Mouse (Mus musculus) forebrain, embryonic 14.5 days (tissue): Measurements from ENCODE around the gene Zcchc24. TPM values are rescaled to one million over a fixed set of nuclear protein-coding genes. Genes with fewer than 3 reads are reported as not detected.

ENCODE experiments used
- ATAC-seq: fragments of 200-750 bp; cut with Nextera tagmentation; 2 replicates; pipeline ENCODE4 v1.8.0; 2017; ENCODE audit warnings: mild to moderate bottlenecking, moderate library complexity
- DNase-seq: peaks from one replicate; pipeline ENCODE4 v3.0.0-alpha.2; 2015; ENCODE audit warnings: low spot score
- H3K27ac ChIP-seq: fragments of 300-500 bp; sonication (generic); 2 replicates; pipeline ENCODE4 v1.5.1; 2014; ENCODE audit warnings: low read depth, mild to moderate bottlenecking, control low read depth, low read length, moderate library complexity
- H3K27me3 ChIP-seq: fragments of 300-500 bp; sonication (generic); replicated peaks from 2 replicates; pipeline ENCODE4 v1.6.1; 2014; ENCODE audit warnings: low read length, control low read depth, mixed read lengths; ENCODE audit not compliant: control insufficient read depth, insufficient read depth
- H3K36me3 ChIP-seq: fragments of 300-500 bp; sonication (generic); 2 replicates; pipeline ENCODE4 v1.6.1; 2014; ENCODE audit warnings: low read length, control low read depth; ENCODE audit not compliant: control insufficient read depth, insufficient read depth
- H3K4me1 ChIP-seq: fragments of 300-500 bp; sonication (generic); 2 replicates; pipeline ENCODE4 v1.6.1; 2014; ENCODE audit warnings: antibody characterized with exemption, low read length, control low read depth; ENCODE audit not compliant: control insufficient read depth, insufficient read depth
- H3K4me2 ChIP-seq: fragments of 300-500 bp; sonication (generic); 2 replicates; pipeline ENCODE4 v1.6.1; 2014; ENCODE audit warnings: mild to moderate bottlenecking, control low read depth, low read length
- H3K4me3 ChIP-seq: fragments of 300-500 bp; sonication (generic); 2 replicates; pipeline ENCODE4 v1.5.1; 2014; ENCODE audit warnings: low read depth, low read length, control low read depth
- H3K9ac ChIP-seq: fragments of 300-500 bp; sonication (generic); 2 replicates; pipeline ENCODE4 v1.6.1; 2014; ENCODE audit warnings: mild to moderate bottlenecking, low read length, control low read depth, moderate library complexity
- H3K9me3 ChIP-seq: fragments of 300-500 bp; sonication (generic); replicated peaks from 2 replicates; pipeline ENCODE4 v1.6.1; 2016; ENCODE audit warnings: low read length, control low read depth, mixed read lengths; ENCODE audit not compliant: control insufficient read depth
- WGBS: fragments of 180-500 bp; shearing (Covaris S2); extraction: QIAGEN DNeasy Blood & Tissue Kit; methylation state at CpG from one replicate; pipeline ENCODE4 v1.1.7; 2014; 5-methylcytosine and 5-hydroxymethylcytosine counted together
- polyA plus RNA-seq: library from polyadenylated mRNA; unstranded; fragments of >200 nt; fragmentation: Nextera tagmentation; extraction: Ambion mirVana; gene quantifications from 2 replicates; pipeline ENCODE4 v1.2.1, GENCODE M21; 2014

Zcchc24 gene
- polyA plus RNA-seq, 1 experiment from 2014 or later = 8.0 TPM

GRCm38 (mm10) chr14:25708917-25709316 is 59.9 kb downstream of the Zcchc24 start:
- H3K4me1 ChIP-seq = 0 out of 2 replicates have a peak, but pooled peaks cover 3% of the 10 kb centered on the region
- ATAC-seq (no peak), DNase-seq (no peak)
- no peaks in the 10 kb centered on the region for H3K27me3 ChIP-seq
- no peak overlapping the region for H3K4me2 ChIP-seq
- no peaks in the 10 kb centered on the region for H3K9me3 ChIP-seq
- no peaks in the 10 kb centered on the region for H3K36me3 ChIP-seq
- H3K4me3 ChIP-seq = no peak overlapping the region
- 71% methylated on average over 2 of the region's 2 CpGs for WGBS
- H3K9ac ChIP-seq = no peak overlapping the region
- H3K27ac ChIP-seq = no peak overlapping the region

DNA sequence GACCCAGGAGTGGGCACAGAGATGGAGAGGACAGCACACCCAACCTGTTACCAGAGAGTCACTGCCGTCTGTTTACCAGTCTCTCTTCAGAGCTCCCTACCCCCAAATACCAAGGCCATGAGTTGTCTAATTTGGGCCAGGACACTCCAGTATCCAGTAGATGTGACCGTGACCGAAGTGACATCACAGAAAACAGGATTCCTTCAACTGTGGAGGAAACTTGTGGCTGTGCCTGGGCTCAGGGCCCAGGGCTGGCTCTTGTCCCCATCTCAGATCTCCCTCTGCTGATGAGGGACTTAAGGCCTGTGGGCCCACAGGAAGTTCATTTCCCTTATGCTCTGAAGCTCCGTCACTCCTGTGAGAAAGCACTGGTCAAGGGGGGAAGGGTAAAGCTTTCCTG is 60.4 kb downstream of the Zcchc24 start:
- no peak overlapping the region for H3K4me2 ChIP-seq
- H3K4me3 ChIP-seq = no peak overlapping the region
- 75% methylated on average over 4 of the region's 4 CpGs for WGBS

GRCm38 (mm10) chr14:25707691-25708181 is 61.1 kb downstream of the Zcchc24 start:
- ATAC-seq (no peak), DNase-seq (peak; percentile 68)
- 77% methylated on average over 5 of the region's 5 CpGs for WGBS
- H3K4me1 ChIP-seq = 0 out of 2 replicates have a peak, but pooled peaks cover 3% of the 10 kb centered on the region
- H3K27ac ChIP-seq = no peak overlapping the region; the same call in 1 of the 2 replicates
- no peaks in the 10 kb centered on the region for H3K27me3 ChIP-seq
- no peak overlapping the region for H3K4me2 ChIP-seq
- no peak overlapping the region; the same call in 1 of the 2 replicates for H3K9ac ChIP-seq
- no peak overlapping the region for H3K4me3 ChIP-seq
- no peaks in the 10 kb centered on the region for H3K36me3 ChIP-seq
- H3K9me3 ChIP-seq = no peaks in the 10 kb centered on the region

More for the DNA sequence above, 60.4 kb downstream of the Zcchc24 start:
- no peak overlapping the region for H3K27ac ChIP-seq
- no peaks in the 10 kb centered on the region for H3K36me3 ChIP-seq
- no peak for DNase-seq
- no peak for ATAC-seq
- H3K4me1 ChIP-seq = 0 out of 2 replicates have a peak, but pooled peaks cover 3% of the 10 kb centered on the region
- H3K9me3 ChIP-seq = no peaks in the 10 kb centered on the region
- H3K9ac ChIP-seq = no peak overlapping the region
- no peaks in the 10 kb centered on the region for H3K27me3 ChIP-seq

- Histone ChIP-seq H3K4me1 (no peaks in the 10 kb centered on the region), H3K9me3 (no peaks in the 10 kb centered on the region), H3K36me3 (peaks cover 34% of the 10 kb centered on the region), H3K27ac (no peak overlapping the region), H3K4me2 (no peak overlapping the region), H3K27me3 (no peaks in the 10 kb centered on the region), H3K9ac (no peak overlapping the region), H3K4me3 (no peak overlapping the region)
- ATAC-seq (no peak), DNase-seq (peak; percentile 77)
Observed at GRCm38 (mm10) chr14:25701986-25702385, 66.9 kb downstream of the Zcchc24 start.

GRCm38 (mm10) chr14:25696356-25696755 is 72.5 kb downstream of the Zcchc24 start:
- Histone ChIP-seq H3K4me1 (peaks cover 12% of the 10 kb centered on the region), H3K9me3 (no peaks in the 10 kb centered on the region), H3K27ac (no peak overlapping the region), H3K27me3 (no peaks in the 10 kb centered on the region), H3K9ac (no peak overlapping the region), H3K4me2 (no peak overlapping the region), H3K36me3 (peaks cover 43% of the 10 kb centered on the region), H3K4me3 (no peak overlapping the region)
- WGBS = 60% methylated on average over 2 of the region's 2 CpGs
- DNase-seq (no peak), ATAC-seq (no peak)

GRCm38 (mm10) chr14:25695059-25695458 is 73.8 kb downstream of the Zcchc24 start:
- Histone ChIP-seq H3K4me1 (peaks cover 12% of the 10 kb centered on the region), H3K27ac (no peak overlapping the region), H3K9me3 (no peaks in the 10 kb centered on the region), H3K36me3 (peaks cover 39% of the 10 kb centered on the region), H3K9ac (peak overlapping the region; percentile 83), H3K4me2 (peak overlapping the region; percentile 98), H3K4me3 (peak overlapping the region; percentile 88; the same call in 1 of the 2 replicates), H3K27me3 (no peaks in the 10 kb centered on the region)
- 69% methylated on average over 6 of the region's 6 CpGs for WGBS
- DNase-seq (no peak), ATAC-seq (no peak)

- peak; percentile 6; the same call in 1 of the 2 replicates for ATAC-seq
Observed at GRCm38 (mm10) chr14:25694569-25694897, 74.3 kb downstream of the Zcchc24 start.

DNA sequence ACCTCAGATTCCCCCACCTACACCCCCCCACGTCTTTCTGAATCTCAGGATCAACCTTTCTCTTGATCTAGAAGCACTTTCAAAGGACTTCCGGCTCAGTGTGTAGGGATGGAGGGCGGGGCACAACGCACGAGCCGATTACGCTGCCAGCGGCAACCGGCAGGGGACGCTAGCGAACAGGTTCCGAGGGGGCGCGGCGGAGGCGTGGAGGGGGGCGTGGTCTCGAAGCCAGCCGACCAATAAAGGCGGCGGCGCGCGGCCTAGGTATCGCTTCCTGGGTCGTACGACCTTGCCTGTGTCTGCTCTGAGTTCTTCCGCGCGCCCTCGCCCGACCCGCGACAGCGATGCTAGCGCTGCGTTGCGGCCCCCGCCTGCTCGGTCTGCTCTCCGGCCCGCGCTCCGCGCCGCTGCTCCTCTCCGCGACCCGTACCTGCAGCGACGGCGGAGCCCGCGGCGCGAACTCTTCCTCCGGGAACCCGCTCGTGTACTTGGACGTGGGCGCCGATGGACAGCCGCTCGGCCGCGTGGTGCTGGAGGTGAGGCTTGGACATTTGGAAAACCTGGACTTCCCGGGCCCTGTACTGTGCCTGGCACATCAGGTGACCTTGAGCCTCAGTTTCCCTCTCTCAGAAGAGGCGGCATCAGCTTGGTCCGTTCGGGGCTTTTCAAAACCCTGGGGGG is 74.8 kb downstream of the Zcchc24 start, which contains the start of gene Ppif:
Ppif (plus strand) TSS at position 267 of the 681 bp plus-strand sequence.
- peak within 1 kb of the TSS; percentile 88 for H3K4me3 ChIP-seq
- H3K4me1 ChIP-seq = peaks cover 12% of the 10 kb centered on the region
- no peak within 1 kb of the TSS for H3K27ac ChIP-seq
- H3K9me3 ChIP-seq = no peaks in the 10 kb centered on the region
- H3K27me3 ChIP-seq = no peaks in the 10 kb centered on the region
- ATAC-seq (peak; percentile 95), DNase-seq (peak; percentile 96)
- peak within 1 kb of the TSS; percentile 98 for H3K4me2 ChIP-seq
- peak within 1 kb of the TSS; percentile 83 for H3K9ac ChIP-seq
- 0% methylated on average over 70 of the region's 70 CpGs for WGBS
- peaks cover 29% of the 10 kb centered on the region for H3K36me3 ChIP-seq

More at GRCm38 (mm10) chr14:25694569-25694897, 74.3 kb downstream of the Zcchc24 start:
- no peaks in the 10 kb centered on the region for H3K9me3 ChIP-seq
- peak overlapping the region; percentile 98 for H3K4me2 ChIP-seq
- H3K27ac ChIP-seq = no peak overlapping the region
- WGBS = 0% methylated on average over 10 of the region's 10 CpGs
- H3K36me3 ChIP-seq = peaks cover 34% of the 10 kb centered on the region
- peaks cover 12% of the 10 kb centered on the region for H3K4me1 ChIP-seq
- no peaks in the 10 kb centered on the region for H3K27me3 ChIP-seq
- peak overlapping the region; percentile 88 for H3K4me3 ChIP-seq
- DNase-seq = no peak
- peak overlapping the region; percentile 83 for H3K9ac ChIP-seq

DNA sequence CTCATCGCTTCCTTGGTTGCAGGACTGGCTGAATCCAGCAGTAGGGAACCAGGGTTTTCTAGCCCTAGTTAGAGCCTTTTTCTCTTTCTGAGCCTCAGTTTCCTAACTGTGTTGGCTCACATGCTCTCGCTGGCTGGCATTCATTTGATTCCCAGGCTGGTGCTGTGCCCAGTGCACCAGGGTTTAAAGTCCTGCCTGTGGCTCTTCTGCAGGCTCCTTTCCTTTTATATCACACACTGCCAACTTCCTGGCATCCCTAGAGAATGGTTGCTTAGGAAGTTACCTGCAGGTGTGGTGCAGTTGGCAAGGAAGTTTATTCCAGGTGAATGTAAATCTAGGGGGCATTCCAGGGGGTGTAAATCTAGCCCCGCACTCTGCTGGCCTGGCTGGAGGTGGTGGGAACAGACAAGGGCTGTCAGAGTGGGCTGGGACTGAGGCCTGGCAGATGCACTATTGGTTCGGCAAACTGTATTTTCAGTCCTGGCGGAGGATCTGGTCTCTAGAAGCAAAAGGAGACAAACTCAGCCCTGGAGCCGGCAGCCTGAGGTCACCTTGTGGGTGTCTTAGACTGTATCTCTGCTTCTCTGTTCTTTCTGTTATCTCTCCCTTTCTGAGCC is 75.5 kb downstream of the Zcchc24 start:
- H3K9ac ChIP-seq = peak overlapping the region; percentile 40
- peak overlapping the region; percentile 98 for H3K4me2 ChIP-seq
- H3K9me3 ChIP-seq = no peaks in the 10 kb centered on the region
- peaks cover 12% of the 10 kb centered on the region for H3K4me1 ChIP-seq
- H3K27ac ChIP-seq = no peak overlapping the region
- no peaks in the 10 kb centered on the region for H3K27me3 ChIP-seq
- DNase-seq (no peak), ATAC-seq (peak; percentile 54)
- peaks cover 23% of the 10 kb centered on the region for H3K36me3 ChIP-seq
- WGBS = 66% methylated on average over 6 of the region's 6 CpGs
- peak overlapping the region; percentile 88; the same call in 1 of the 2 replicates for H3K4me3 ChIP-seq
